Mouse (Mus musculus): ENCODE data around the gene Gdpgp1. TPM values are rescaled to one million over a fixed set of nuclear protein-coding genes. Genes with fewer than 3 reads are reported as not detected.

The Gdpgp1 gene
- polyA plus RNA-seq, 1 experiment: not detected

- Histone ChIP-seq H3K4me3 (ENCODE audit: insufficient read depth, low read depth, low read length) (no peak overlapping the region), H3K4me1 (ENCODE audit: control insufficient read depth, insufficient read depth, low read length) (peaks cover 41% of the 10 kb centered on the region), H3K27ac (ENCODE audit: insufficient read depth, low read depth, low read length) (peak overlapping the region; percentile 46)
- TF ChIP-seq POLR2A (IDR thresholded peaks at IDR 0.05; ENCODE audit: insufficient read depth, low read depth, low read length) (no peak), CTCF (IDR thresholded peaks at IDR 0.05; ENCODE audit: insufficient read depth, low read depth, low read length) (no peak)
- 35% methylated on average over 2 of the region's 2 CpGs for WGBS
Measured at GRCm38 (mm10) chr7:80188579-80189125, 44.0 kb upstream of the Gdpgp1 start.

GRCm38 (mm10) chr7:80189147-80189933, 43.3 kb upstream of the Gdpgp1 start:
- peak overlapping the region; percentile 46 for H3K27ac ChIP-seq (ENCODE audit: insufficient read depth, low read depth, low read length)
- WGBS: 40% methylated on average over 11 of the region's 11 CpGs
- H3K4me3 ChIP-seq (ENCODE audit: insufficient read depth, low read depth, low read length): no peak overlapping the region

GRCm38 (mm10) chr7:80191455-80191854, 41.2 kb upstream of the Gdpgp1 start:
- WGBS: 50% methylated on average over 5 of the region's 5 CpGs
- Histone ChIP-seq H3K27ac (ENCODE audit: insufficient read depth, low read depth, low read length) (peak overlapping the region; percentile 54; the same call in 1 of the 2 replicates), H3K4me1 (ENCODE audit: control insufficient read depth, insufficient read depth, low read length) (peaks cover 42% of the 10 kb centered on the region), H3K4me3 (ENCODE audit: insufficient read depth, low read depth, low read length) (no peak overlapping the region)
- TF ChIP-seq CTCF (IDR thresholded peaks at IDR 0.05; ENCODE audit: insufficient read depth, low read depth, low read length) (no peak), POLR2A (IDR thresholded peaks at IDR 0.05; ENCODE audit: insufficient read depth, low read depth, low read length) (no peak)

More at GRCm38 (mm10) chr7:80189147-80189933, 43.3 kb upstream of the Gdpgp1 start:
- peaks cover 48% of the 10 kb centered on the region for H3K4me1 ChIP-seq (ENCODE audit: control insufficient read depth, insufficient read depth, low read length)
- no peak for TF ChIP-seq CTCF (IDR thresholded peaks at IDR 0.05; ENCODE audit: insufficient read depth, low read depth, low read length)
- TF ChIP-seq POLR2A (IDR thresholded peaks at IDR 0.05; ENCODE audit: insufficient read depth, low read depth, low read length): no peak

- no peak for TF ChIP-seq CTCF (IDR thresholded peaks at IDR 0.05; ENCODE audit: insufficient read depth, low read depth, low read length)
- TF ChIP-seq POLR2A (IDR thresholded peaks at IDR 0.05; ENCODE audit: insufficient read depth, low read depth, low read length): no peak
- WGBS: 20% methylated on average over 16 of the region's 16 CpGs
- H3K27ac ChIP-seq (ENCODE audit: insufficient read depth, low read depth, low read length): peak overlapping the region; percentile 78
- H3K4me3 ChIP-seq (ENCODE audit: insufficient read depth, low read depth, low read length): 0 out of 2 replicates have a peak overlapping the region, but pooled peaks have one; percentile 14
- peaks cover 42% of the 10 kb centered on the region for H3K4me1 ChIP-seq (ENCODE audit: control insufficient read depth, insufficient read depth, low read length)
Measured at GRCm38 (mm10) chr7:80192226-80193061, 40.2 kb upstream of the Gdpgp1 start.

- H3K27ac ChIP-seq (ENCODE audit: insufficient read depth, low read depth, low read length): peak overlapping the region; percentile 30
- TF ChIP-seq CTCF (IDR thresholded peaks at IDR 0.05; ENCODE audit: insufficient read depth, low read depth, low read length) (no peak), POLR2A (IDR thresholded peaks at IDR 0.05; ENCODE audit: insufficient read depth, low read depth, low read length) (no peak)
- H3K4me1 ChIP-seq (ENCODE audit: control insufficient read depth, insufficient read depth, low read length): peaks cover 41% of the 10 kb centered on the region
- WGBS: 32% methylated on average over 13 of the region's 13 CpGs
- H3K4me3 ChIP-seq (ENCODE audit: insufficient read depth, low read depth, low read length): no peak overlapping the region
Measured at GRCm38 (mm10) chr7:80193941-80194739, 38.5 kb upstream of the Gdpgp1 start.

- no peak for TF ChIP-seq CTCF (IDR thresholded peaks at IDR 0.05; ENCODE audit: insufficient read depth, low read depth, low read length)
- no peak for TF ChIP-seq POLR2A (IDR thresholded peaks at IDR 0.05; ENCODE audit: insufficient read depth, low read depth, low read length)
- Histone ChIP-seq H3K27ac (ENCODE audit: insufficient read depth, low read depth, low read length) (no peak overlapping the region), H3K4me3 (ENCODE audit: insufficient read depth, low read depth, low read length) (no peak overlapping the region), H3K4me1 (ENCODE audit: control insufficient read depth, insufficient read depth, low read length) (peaks cover 46% of the 10 kb centered on the region)
- WGBS: 84% methylated on average over 5 of the region's 5 CpGs
Measured at GRCm38 (mm10) chr7:80195146-80195545, 37.5 kb upstream of the Gdpgp1 start.

- 65% methylated on average over 10 of the region's 11 CpGs for WGBS
- TF ChIP-seq CTCF (IDR thresholded peaks at IDR 0.05; ENCODE audit: insufficient read depth, low read depth, low read length) (no peak), POLR2A (IDR thresholded peaks at IDR 0.05; ENCODE audit: insufficient read depth, low read depth, low read length) (no peak)
- no peak overlapping the region for H3K4me3 ChIP-seq (ENCODE audit: insufficient read depth, low read depth, low read length)
- H3K27ac ChIP-seq (ENCODE audit: insufficient read depth, low read depth, low read length): no peak overlapping the region
- peaks cover 47% of the 10 kb centered on the region for H3K4me1 ChIP-seq (ENCODE audit: control insufficient read depth, insufficient read depth, low read length)
Measured at GRCm38 (mm10) chr7:80195576-80196263, 36.9 kb upstream of the Gdpgp1 start.

GRCm38 (mm10) chr7:80197371-80197770, 35.3 kb upstream of the Gdpgp1 start:
- TF ChIP-seq CTCF (IDR thresholded peaks at IDR 0.05; ENCODE audit: insufficient read depth, low read depth, low read length) (no peak), POLR2A (IDR thresholded peaks at IDR 0.05; ENCODE audit: insufficient read depth, low read depth, low read length) (no peak)
- Histone ChIP-seq H3K27ac (ENCODE audit: insufficient read depth, low read depth, low read length) (peak overlapping the region; percentile 61; the same call in 1 of the 2 replicates), H3K4me1 (ENCODE audit: control insufficient read depth, insufficient read depth, low read length) (peaks cover 46% of the 10 kb centered on the region), H3K4me3 (ENCODE audit: insufficient read depth, low read depth, low read length) (no peak overlapping the region; the same call in 1 of the 2 replicates)
- 34% methylated on average over 4 of the region's 4 CpGs for WGBS
